Mouse (Mus musculus): ENCODE results near the gene Hist1h2bb. TPM values are rescaled to one million over a fixed set of nuclear protein-coding genes. Genes with fewer than 3 reads are reported as not detected.

Hist1h2bb gene
- polyA plus RNA-seq, 1 experiment: 160 TPM

GRCm38 (mm10) chr13:23772561-23773313, 26.2 kb downstream of the Hist1h2bb start:
- TF ChIP-seq POLR2A (IDR thresholded peaks at IDR 0.05; ENCODE audit: control insufficient read depth, extremely low read depth, insufficient read depth, low read length, poor library complexity) (no peak), CTCF (IDR thresholded peaks at IDR 0.05; ENCODE audit: borderline replicate concordance, control insufficient read depth, extremely low read depth, insufficient read depth, low read length, poor library complexity) (no peak)
- no peak for DNase-seq
- WGBS: 74% methylated on average over 21 of the region's 21 CpGs
- H3K27ac ChIP-seq (ENCODE audit: control insufficient read depth, insufficient read depth, low read length): no peak overlapping the region
- no peaks in the 10 kb centered on the region for H3K27me3 ChIP-seq (ENCODE audit: control insufficient read depth, insufficient read depth, low read length)
- no peaks in the 10 kb centered on the region for H3K4me1 ChIP-seq (replicated peaks; ENCODE audit: control insufficient read depth, insufficient read depth, low read length)
- no peaks in the 10 kb centered on the region for H3K36me3 ChIP-seq (ENCODE audit: control insufficient read depth, insufficient read depth, low read length)
- H3K4me3 ChIP-seq (ENCODE audit: control insufficient read depth, insufficient read depth, low read length): no peak overlapping the region

DNA sequence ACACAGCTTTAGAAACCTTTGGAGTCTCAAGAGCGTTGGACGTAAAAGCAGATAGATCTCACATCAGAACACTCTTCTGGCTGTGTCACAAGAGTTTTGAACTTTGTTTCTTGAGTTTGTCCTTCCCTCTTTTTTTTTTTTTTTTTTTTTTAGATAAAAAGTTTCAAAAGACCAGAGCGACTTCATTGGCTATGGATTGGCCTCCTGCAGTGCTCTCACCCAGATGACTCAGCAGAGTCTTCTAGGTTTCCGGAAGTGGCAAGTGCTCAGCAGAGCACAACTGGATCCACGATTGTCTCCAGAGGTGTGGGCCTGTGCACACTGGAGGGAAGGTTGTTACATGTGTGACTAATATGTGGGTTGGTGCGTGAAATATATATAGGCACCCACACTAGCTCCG, 31.8 kb downstream of the Hist1h2bb start:
- WGBS: 80% methylated on average over 7 of the region's 7 CpGs

GRCm38 (mm10) chr13:23779025-23779424, 32.5 kb downstream of the Hist1h2bb start:
- no peak for TF ChIP-seq POLR2A (IDR thresholded peaks at IDR 0.05; ENCODE audit: control insufficient read depth, extremely low read depth, insufficient read depth, low read length, poor library complexity)
- TF ChIP-seq CTCF (IDR thresholded peaks at IDR 0.05; ENCODE audit: borderline replicate concordance, control insufficient read depth, extremely low read depth, insufficient read depth, low read length, poor library complexity): no peak
- H3K27me3 ChIP-seq (ENCODE audit: control insufficient read depth, insufficient read depth, low read length): no peaks in the 10 kb centered on the region
- no peaks in the 10 kb centered on the region for H3K4me1 ChIP-seq (replicated peaks; ENCODE audit: control insufficient read depth, insufficient read depth, low read length)
- no peak overlapping the region for H3K27ac ChIP-seq (ENCODE audit: control insufficient read depth, insufficient read depth, low read length)
- no peaks in the 10 kb centered on the region for H3K36me3 ChIP-seq (ENCODE audit: control insufficient read depth, insufficient read depth, low read length)
- H3K4me3 ChIP-seq (ENCODE audit: control insufficient read depth, insufficient read depth, low read length): no peak overlapping the region
- WGBS: 90% methylated on average over 4 of the region's 4 CpGs
- no peak for DNase-seq

More for the DNA sequence above, 31.8 kb downstream of the Hist1h2bb start:
- Histone ChIP-seq H3K27me3 (ENCODE audit: control insufficient read depth, insufficient read depth, low read length) (no peaks in the 10 kb centered on the region), H3K4me3 (ENCODE audit: control insufficient read depth, insufficient read depth, low read length) (no peak overlapping the region), H3K36me3 (ENCODE audit: control insufficient read depth, insufficient read depth, low read length) (no peaks in the 10 kb centered on the region), H3K27ac (ENCODE audit: control insufficient read depth, insufficient read depth, low read length) (no peak overlapping the region; the same call in 1 of the 2 replicates), H3K4me1 (replicated peaks; ENCODE audit: control insufficient read depth, insufficient read depth, low read length) (no peaks in the 10 kb centered on the region)
- no peak for DNase-seq
- TF ChIP-seq CTCF (IDR thresholded peaks at IDR 0.05; ENCODE audit: borderline replicate concordance, control insufficient read depth, extremely low read depth, insufficient read depth, low read length, poor library complexity) (no peak), POLR2A (IDR thresholded peaks at IDR 0.05; ENCODE audit: control insufficient read depth, extremely low read depth, insufficient read depth, low read length, poor library complexity) (no peak)

GRCm38 (mm10) chr13:23792520-23792919, 46.0 kb downstream of the Hist1h2bb start:
- Histone ChIP-seq H3K4me1 (replicated peaks; ENCODE audit: control insufficient read depth, insufficient read depth, low read length) (no peaks in the 10 kb centered on the region), H3K36me3 (ENCODE audit: control insufficient read depth, insufficient read depth, low read length) (no peaks in the 10 kb centered on the region), H3K27ac (ENCODE audit: control insufficient read depth, insufficient read depth, low read length) (no peak overlapping the region), H3K27me3 (ENCODE audit: control insufficient read depth, insufficient read depth, low read length) (no peaks in the 10 kb centered on the region), H3K4me3 (ENCODE audit: control insufficient read depth, insufficient read depth, low read length) (no peak overlapping the region)
- DNase-seq: peak; percentile 40
- 39% methylated on average over 2 of the region's 2 CpGs for WGBS
- TF ChIP-seq POLR2A (IDR thresholded peaks at IDR 0.05; ENCODE audit: control insufficient read depth, extremely low read depth, insufficient read depth, low read length, poor library complexity) (no peak), CTCF (IDR thresholded peaks at IDR 0.05; ENCODE audit: borderline replicate concordance, control insufficient read depth, extremely low read depth, insufficient read depth, low read length, poor library complexity) (no peak)

Other genes with a start within 250 kb of the Hist1h2bb start
- gene Hist1h4h, start 215.7 kb upstream of the Hist1h2bb start, polyA plus RNA-seq (2012; rRNA removed): 150 and 182 TPM in 2 replicates
- 4,070 and 5,945 TPM in 2 replicates for gene Hist1h2af, start 212.8 kb upstream of the Hist1h2bb start, polyA plus RNA-seq (2012; rRNA removed)
- gene Hist1h3g, start 211.3 kb upstream of the Hist1h2bb start, polyA plus RNA-seq (2012; rRNA removed): 496 and 661 TPM in 2 replicates
- gene Hist1h2bh, start 203.3 kb upstream of the Hist1h2bb start, polyA plus RNA-seq (2012; rRNA removed): 37.8 and 51.2 TPM in 2 replicates
- gene Hist1h3f, start 202.7 kb upstream of the Hist1h2bb start, polyA plus RNA-seq (2012; rRNA removed): 72.3 and 87.8 TPM in 2 replicates
- gene Hist1h4f, start 195.1 kb upstream of the Hist1h2bb start, polyA plus RNA-seq (2012; rRNA removed): 208 and 221 TPM in 2 replicates
- gene Hist1h1d, start 193.5 kb upstream of the Hist1h2bb start, polyA plus RNA-seq (2012; rRNA removed): 1.9 and 2.9 TPM in 2 replicates
- gene Hist1h3e, start 184.4 kb upstream of the Hist1h2bb start, polyA plus RNA-seq (2012; rRNA removed): 245 and 339 TPM in 2 replicates
- 174 and 210 TPM in 2 replicates for gene Hist1h2ae, start 175.5 kb upstream of the Hist1h2bb start, polyA plus RNA-seq (2012; rRNA removed)
- 523 and 578 TPM in 2 replicates for gene Hist1h2bg, start 175.3 kb upstream of the Hist1h2bb start, polyA plus RNA-seq (2012; rRNA removed)
- 277 and 362 TPM in 2 replicates for gene Hist1h2bf, start 172.5 kb upstream of the Hist1h2bb start, polyA plus RNA-seq (2012; rRNA removed)
- gene Hist1h2ad, start 172.4 kb upstream of the Hist1h2bb start, polyA plus RNA-seq (2012; rRNA removed): 76.8 and 109 TPM in 2 replicates
- 161 and 207 TPM in 2 replicates for gene Hist1h3d, start 171.0 kb upstream of the Hist1h2bb start, polyA plus RNA-seq (2012; rRNA removed)
- gene Hist1h4d, start 165.1 kb upstream of the Hist1h2bb start, polyA plus RNA-seq (2012; rRNA removed): 115 and 120 TPM in 2 replicates
- 14.4 and 19.9 TPM in 2 replicates for gene Hist1h2be, start 125.6 kb upstream of the Hist1h2bb start, polyA plus RNA-seq (2012; rRNA removed)
- 9.4 and 18.5 TPM in 2 replicates for gene Hist1h1e, start 124.2 kb upstream of the Hist1h2bb start, polyA plus RNA-seq (2012; rRNA removed)
- 11.0 and 12.9 TPM in 2 replicates for gene Hist1h2ac, start 62.8 kb upstream of the Hist1h2bb start, polyA plus RNA-seq (2012; rRNA removed)
- 153 and 154 TPM in 2 replicates for gene Hist1h2bc, start 62.5 kb upstream of the Hist1h2bb start, polyA plus RNA-seq (2012; rRNA removed)
- gene Hist1h1t, start 50.9 kb upstream of the Hist1h2bb start, polyA plus RNA-seq (2012; rRNA removed): 0.11 TPM in 1 of 2 replicates, not detected in the other
- 69.8 and 70.6 TPM in 2 replicates for gene Hist1h4c, start 48.3 kb upstream of the Hist1h2bb start, polyA plus RNA-seq (2012; rRNA removed)
- 9.8 and 13.5 TPM in 2 replicates for gene Hfe, start 35.9 kb upstream of the Hist1h2bb start, polyA plus RNA-seq (2012; rRNA removed)
- 40.9 and 48.1 TPM in 2 replicates for gene Hist1h1c, start 7.9 kb upstream of the Hist1h2bb start, polyA plus RNA-seq (2012; rRNA removed)
- gene Hist1h3c, start 1.1 kb upstream of the Hist1h2bb start, polyA plus RNA-seq (2012; rRNA removed): 377 and 602 TPM in 2 replicates
- 258 and 455 TPM in 2 replicates for gene Hist1h2ab, start 4.4 kb downstream of the Hist1h2bb start, polyA plus RNA-seq (2012; rRNA removed)
- gene Hist1h3b, start 5.5 kb downstream of the Hist1h2bb start, polyA plus RNA-seq (2012; rRNA removed): 529 and 561 TPM in 2 replicates
- 101 and 134 TPM in 2 replicates for gene Hist1h4b, start 10.3 kb downstream of the Hist1h2bb start, polyA plus RNA-seq (2012; rRNA removed)
- 295 and 320 TPM in 2 replicates for gene Hist1h4a, start 14.5 kb downstream of the Hist1h2bb start, polyA plus RNA-seq (2012; rRNA removed)
- gene Hist1h3a, start 15.7 kb downstream of the Hist1h2bb start, polyA plus RNA-seq (2012; rRNA removed): 348 and 451 TPM in 2 replicates
- 18.2 and 21.2 TPM in 2 replicates for gene Hist1h1a, start 16.9 kb downstream of the Hist1h2bb start, polyA plus RNA-seq (2012; rRNA removed)
- not detected in 2 replicates for gene Trim38, start 23.2 kb downstream of the Hist1h2bb start, polyA plus RNA-seq (2012; rRNA removed)
- 0.08 and 0.26 TPM in 2 replicates for gene Slc17a2, start 60.3 kb downstream of the Hist1h2bb start, polyA plus RNA-seq (2012; rRNA removed)
- 0.05 and 0.13 TPM in 2 replicates for gene Slc17a3, start 92.7 kb downstream of the Hist1h2bb start, polyA plus RNA-seq (2012; rRNA removed)
- gene Slc17a1, start 121.0 kb downstream of the Hist1h2bb start, polyA plus RNA-seq (2012; rRNA removed): 0.11 and 0.13 TPM in 2 replicates
- gene Slc17a4, start 168.3 kb downstream of the Hist1h2bb start, polyA plus RNA-seq (2012; rRNA removed): 0.16 and 0.27 TPM in 2 replicates
- gene Hist1h2ba, start 187.4 kb downstream of the Hist1h2bb start, polyA plus RNA-seq (2012; rRNA removed): not detected in 2 replicates
- gene Hist1h2aa, start 187.7 kb downstream of the Hist1h2bb start, polyA plus RNA-seq (2012; rRNA removed): not detected in 2 replicates
- gene Scgn, start 244.5 kb downstream of the Hist1h2bb start, polyA plus RNA-seq (2012; rRNA removed): 0.11 TPM in 1 of 2 replicates, not detected in the other